Mouse (Mus musculus) R1 (cell line): ENCODE results near the gene Gm47996.
A peak's percentile ranks its signal among the peaks of the same experiment; 100 is the strongest.

Experiments used
- DNase-seq: peaks from one replicate; pipeline ENCODE4 v3.0.0-alpha.2; 2018; ENCODE audit warnings: low read depth, low spot score

Gm47996 gene

DNA sequence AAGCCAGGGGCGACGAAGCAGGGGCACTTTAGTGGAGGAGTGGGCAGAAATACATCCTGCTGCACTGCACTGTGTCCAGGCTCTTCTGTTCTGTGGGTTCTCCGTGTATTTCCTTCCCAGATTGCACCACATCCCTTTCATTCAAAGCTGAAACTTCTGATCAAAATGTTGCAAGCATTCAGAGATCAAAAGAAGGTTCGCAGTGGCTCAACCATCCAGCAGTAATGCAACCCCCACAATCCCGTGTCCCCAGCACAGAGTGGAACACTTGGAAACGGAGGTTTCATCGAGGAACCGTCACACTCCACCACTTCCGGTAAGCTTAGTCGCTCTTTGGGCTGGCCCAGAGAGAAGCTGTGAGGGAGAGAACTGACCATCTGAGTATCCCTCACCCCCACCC is 35.2 kb downstream of the Gm47996 start:
- peak; percentile 27 for DNase-seq

DNA sequence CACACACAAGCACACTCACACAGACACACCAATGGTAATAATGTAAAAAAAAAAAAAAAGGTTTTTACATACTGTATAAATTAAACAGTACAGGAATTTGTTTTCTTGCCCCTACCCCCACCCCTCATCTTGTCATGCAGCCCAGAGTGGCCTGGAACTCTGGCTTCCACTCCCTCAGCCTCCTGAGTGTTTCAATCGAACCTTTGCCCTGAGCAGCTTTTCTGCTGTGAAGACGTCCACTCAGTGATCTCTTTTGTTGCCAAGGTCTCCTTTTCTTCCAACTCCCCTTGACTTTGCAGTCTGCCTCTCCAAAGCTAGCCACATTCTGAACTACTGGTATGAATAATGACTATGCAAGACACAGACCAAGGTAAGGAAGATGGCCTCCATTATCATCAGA is 35.9 kb downstream of the Gm47996 start:
- DNase-seq = no peak

DNA sequence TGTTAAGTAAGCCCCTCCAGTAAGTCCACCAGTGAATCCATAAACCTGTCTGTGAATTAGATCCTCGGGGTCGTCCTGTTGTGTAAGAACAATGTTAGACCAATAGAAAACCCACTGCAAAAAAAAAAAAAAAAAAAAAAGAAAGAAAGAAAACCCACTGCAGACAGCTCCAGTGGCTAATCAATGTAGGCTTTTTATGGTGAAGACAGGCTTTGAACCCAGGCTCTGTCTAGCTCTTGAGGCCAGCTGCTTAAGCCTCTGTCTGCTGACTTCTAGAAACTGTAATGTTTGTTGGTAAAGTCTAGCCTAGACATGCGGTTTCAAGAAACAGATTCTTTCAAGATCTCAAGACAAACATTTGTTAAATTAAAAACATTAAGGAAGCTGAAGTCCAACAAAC is 40.2 kb downstream of the Gm47996 start:
- no peak for DNase-seq

DNA sequence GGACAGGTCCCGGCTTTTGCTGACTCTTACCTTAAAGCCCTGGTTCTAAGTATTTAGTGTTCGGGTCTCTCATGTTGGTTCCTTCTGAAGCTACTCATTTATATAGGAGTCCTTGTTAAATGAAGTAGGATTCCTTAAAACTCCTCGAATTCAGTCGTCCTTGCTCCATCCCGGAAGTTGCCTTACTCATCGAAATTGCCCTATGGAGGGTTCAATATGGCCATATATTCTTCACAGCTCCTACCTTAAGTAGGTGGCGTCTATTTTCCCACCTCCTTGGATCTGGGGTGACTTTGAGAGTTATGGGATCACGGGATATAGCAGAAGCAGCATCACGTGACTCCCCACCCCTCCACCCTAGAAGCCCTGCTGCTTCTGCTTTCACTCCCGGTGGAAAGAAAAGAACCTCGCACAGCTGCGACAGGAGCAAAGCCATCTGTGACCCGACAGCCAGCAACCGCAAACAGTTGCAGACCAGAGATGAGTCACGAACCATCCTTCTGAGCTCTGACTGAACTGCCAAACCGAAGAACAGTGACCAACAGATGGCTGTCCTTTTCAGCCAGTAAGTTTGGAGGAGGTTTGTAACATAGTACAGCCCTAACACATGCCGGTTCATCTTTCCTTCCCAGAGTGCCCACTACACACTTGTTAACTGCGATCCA is 40.7 kb downstream of the Gm47996 start:
- peak; percentile 59 for DNase-seq

DNA sequence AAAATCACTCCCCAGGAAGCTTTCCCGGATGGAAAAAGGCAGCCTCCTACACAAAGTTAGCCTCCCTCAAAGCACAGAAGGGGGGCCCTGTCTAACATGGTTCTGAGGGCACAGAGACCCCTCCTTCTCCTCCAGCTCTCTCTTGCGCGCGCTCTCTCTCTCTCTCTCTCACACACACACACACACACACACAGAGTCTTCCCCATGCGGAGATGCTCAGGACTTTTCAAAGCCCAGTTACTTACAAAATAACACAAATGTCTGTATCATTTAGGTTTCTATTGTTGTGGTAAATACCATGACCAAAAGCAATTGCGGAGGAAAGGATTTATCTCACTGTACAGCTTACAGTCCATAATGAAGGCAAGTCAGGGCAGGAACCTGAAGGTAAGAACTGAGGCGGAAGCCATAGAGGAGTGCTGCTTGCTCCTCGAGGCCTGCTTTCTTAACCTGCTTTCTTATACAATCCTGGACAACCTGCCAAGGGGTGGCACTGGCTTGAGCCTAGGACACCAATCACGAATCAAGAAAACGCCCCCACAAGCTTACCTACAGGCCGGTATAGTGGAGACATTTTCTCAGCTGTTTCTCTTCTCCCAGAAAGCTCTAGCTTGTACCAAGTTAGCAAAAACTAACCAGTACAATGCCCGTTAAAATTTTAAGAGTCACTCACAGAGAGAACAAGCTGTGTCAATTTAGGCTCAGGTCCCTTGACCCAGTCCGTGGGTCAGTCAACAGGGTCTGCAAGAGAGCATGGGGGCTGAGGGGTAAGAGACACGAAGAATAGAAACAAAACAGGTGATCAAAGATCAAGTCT is 41.5 kb downstream of the Gm47996 start:
- DNase-seq = peak; percentile 42

DNA sequence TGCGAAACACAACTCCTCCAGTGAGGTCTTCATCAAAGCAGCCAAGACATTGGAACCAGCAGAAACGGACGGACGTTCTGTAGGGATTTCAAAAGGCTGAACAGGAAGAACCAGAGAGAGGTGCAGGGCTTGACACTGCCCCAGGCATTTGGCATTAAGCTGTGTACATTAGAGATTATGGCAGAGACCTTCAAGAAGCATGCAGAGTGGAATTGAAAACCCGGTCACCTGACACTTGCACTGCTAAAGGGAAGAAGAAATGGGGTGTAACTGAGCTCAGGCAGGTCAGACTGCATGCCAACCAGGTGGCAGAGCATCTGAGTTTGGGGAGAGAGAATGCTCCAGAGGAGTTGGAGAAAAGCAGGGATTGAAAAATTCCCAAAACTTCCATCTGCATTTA is 45.5 kb downstream of the Gm47996 start:
- no peak for DNase-seq

DNA sequence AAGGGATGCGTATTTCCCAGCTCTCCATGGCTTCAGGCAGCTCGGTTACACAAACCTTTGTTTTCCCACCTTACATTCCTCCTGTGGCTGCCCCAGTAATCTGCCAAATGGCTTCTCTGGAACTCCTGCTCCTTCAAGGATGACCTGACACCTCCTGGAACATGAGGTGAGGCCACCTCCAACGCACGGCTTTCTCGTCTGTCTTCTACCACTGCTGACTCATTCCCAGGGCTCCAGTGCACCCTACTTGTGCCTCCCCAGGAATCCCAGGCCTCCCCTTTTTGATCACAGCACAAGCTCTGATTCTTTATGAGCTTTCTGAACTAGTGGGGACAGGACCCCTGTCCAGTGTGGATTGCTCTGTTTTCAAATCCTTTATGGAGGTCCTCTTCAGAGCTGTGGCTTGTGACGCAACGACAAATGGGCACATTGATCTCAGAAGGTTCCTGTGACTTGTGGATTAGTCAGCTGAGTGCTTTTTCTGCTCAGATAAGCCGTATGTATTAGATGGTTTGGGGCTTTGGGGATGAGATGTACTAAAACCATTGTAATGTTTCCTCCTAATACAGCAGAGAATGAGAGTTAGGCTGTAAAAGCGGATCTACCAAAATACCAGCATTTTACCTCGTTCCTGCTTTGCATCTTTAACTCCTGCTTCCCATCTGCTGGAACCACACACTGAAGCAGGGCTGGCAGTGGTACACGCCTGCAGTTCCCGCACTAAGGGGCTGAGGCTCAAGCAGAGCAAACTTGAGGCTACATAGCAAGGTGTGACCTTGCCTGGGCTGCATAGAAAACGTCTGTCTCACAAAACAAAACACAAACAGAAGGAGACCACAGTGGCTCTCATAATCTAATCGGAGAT is 48.4 kb downstream of the Gm47996 start:
- no peak for DNase-seq

DNA sequence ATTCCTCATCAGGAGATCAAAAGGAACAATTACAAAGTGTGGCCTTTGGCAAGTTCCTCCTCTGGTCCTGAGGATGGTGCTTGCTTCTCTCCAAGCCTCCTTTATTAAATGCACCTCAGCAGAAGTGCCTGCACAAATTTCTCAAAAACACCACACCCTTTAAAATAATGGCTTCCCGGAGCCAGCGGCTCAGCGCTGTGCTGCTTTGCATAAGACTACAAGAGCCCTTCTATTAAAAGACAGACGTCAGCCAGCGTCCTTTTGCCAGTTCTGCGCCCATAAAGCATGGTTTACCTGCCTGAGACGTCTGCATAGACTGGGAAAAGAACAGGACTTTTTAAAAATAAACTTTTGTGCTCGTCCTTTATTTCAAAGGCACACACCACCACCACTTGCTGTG is 49.1 kb downstream of the Gm47996 start:
- peak; percentile 48 for DNase-seq
